Mouse (Mus musculus) stomach, postnatal 0 days (tissue): ENCODE data around the gene Nrp1. TPM values are rescaled to one million over a fixed set of nuclear protein-coding genes. Genes with fewer than 3 reads are reported as not detected.

ENCODE experiments used
- ATAC-seq: fragments of 200-750 bp; cut with Nextera tagmentation; 2 replicates; pipeline ENCODE4 v1.8.0; 2017; ENCODE audit not compliant: low FRiP score, low TSS enrichment
- DNase-seq: peaks from one replicate; pipeline ENCODE4 v3.0.0-alpha.2; 2016; ENCODE audit warnings: low spot score
- H3K27ac ChIP-seq: fragments of 300-500 bp; sonication (generic); replicated peaks from 2 replicates; pipeline ENCODE4 v1.5.1; 2014; ENCODE audit warnings: mild to moderate bottlenecking, control low read depth
- H3K27me3 ChIP-seq: fragments of 300-500 bp; sonication (generic); 2 replicates; pipeline ENCODE4 v1.6.1; 2014; ENCODE audit warnings: low read length; ENCODE audit not compliant: control insufficient read depth, insufficient read depth
- H3K36me3 ChIP-seq: fragments of 300-500 bp; sonication (generic); 2 replicates; pipeline ENCODE4 v1.6.1; 2014; ENCODE audit warnings: low read length, mixed read lengths; ENCODE audit not compliant: control insufficient read depth, insufficient read depth
- H3K4me1 ChIP-seq: fragments of 300-500 bp; sonication (generic); replicated peaks from 2 replicates; pipeline ENCODE4 v1.6.1; 2014; ENCODE audit warnings: antibody characterized with exemption; ENCODE audit not compliant: control insufficient read depth, insufficient read depth
- H3K4me2 ChIP-seq: fragments of 300-500 bp; sonication (generic); replicated peaks from 2 replicates; pipeline ENCODE4 v1.6.1; 2014; ENCODE audit warnings: low read depth, mild to moderate bottlenecking, control low read depth, moderate library complexity
- H3K4me3 ChIP-seq: fragments of 300-500 bp; sonication (generic); 2 replicates; pipeline ENCODE4 v1.5.1; 2014; ENCODE audit warnings: low read depth, low read length, control low read depth
- H3K9ac ChIP-seq: fragments of 300-500 bp; sonication (generic); 2 replicates; pipeline ENCODE4 v1.6.1; 2014; ENCODE audit warnings: mild to moderate bottlenecking, low read length, control low read depth, mixed read lengths
- H3K9me3 ChIP-seq: fragments of 300-500 bp; sonication (generic); 2 replicates; pipeline ENCODE4 v1.6.1; 2016; ENCODE audit warnings: low read length; ENCODE audit not compliant: control insufficient read depth
- CTCF ChIP-seq: IDR thresholded peaks from 2 replicates; pipeline ENCODE4 v1.5.1; 2016; ENCODE audit warnings: antibody characterized with exemption, low read depth, mild to moderate bottlenecking, moderate library complexity
- EP300 ChIP-seq: optimal IDR thresholded peaks from 2 replicates; pipeline ENCODE3; 2016; ENCODE audit warnings: antibody characterized with exemption
- WGBS: fragments of 180-500 bp; shearing (Covaris S2); extraction: QIAGEN DNeasy Blood & Tissue Kit; methylation state at CpG from one replicate; pipeline ENCODE4 v1.1.7; 2014; 5-methylcytosine and 5-hydroxymethylcytosine counted together
- polyA plus RNA-seq: library from polyadenylated mRNA; unstranded; fragments of >200 nt; fragmentation: Nextera tagmentation; extraction: Ambion mirVana; gene quantifications from 2 replicates; pipeline ENCODE4 v1.2.1, GENCODE M21; 2015

Nrp1 gene
- polyA plus RNA-seq, 1 experiment from 2014 or later: 16.9 TPM

DNA sequence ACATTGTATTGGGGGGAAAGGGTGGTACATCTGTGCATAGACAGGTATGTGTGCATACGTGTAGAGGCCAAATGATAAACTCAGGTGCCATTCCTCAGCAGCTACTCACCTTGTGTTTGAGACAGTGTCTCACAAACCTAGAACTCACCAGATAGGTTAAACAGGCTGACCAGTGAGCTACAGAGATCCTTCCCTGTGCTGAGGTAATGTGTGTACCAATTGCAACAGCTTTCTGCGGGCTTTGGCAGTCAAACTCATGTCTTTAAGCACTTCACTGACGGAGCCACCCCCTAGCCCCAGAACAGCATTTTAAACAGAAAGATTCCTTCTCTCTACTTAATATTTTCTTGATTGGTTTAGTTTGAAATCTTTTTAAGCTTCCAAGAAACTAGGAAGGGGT lies 88.2 kb downstream of the Nrp1 start:
- H3K27me3 ChIP-seq: no peaks in the 10 kb centered on the region
- H3K4me2 ChIP-seq: no peak overlapping the region
- 74% methylated on average over 3 of the region's 3 CpGs for WGBS
- H3K27ac ChIP-seq: no peak overlapping the region
- H3K9me3 ChIP-seq: no peaks in the 10 kb centered on the region
- no peak for DNase-seq
- no peak overlapping the region for H3K9ac ChIP-seq
- H3K4me3 ChIP-seq: no peak overlapping the region
- TF ChIP-seq EP300: no peak
- TF ChIP-seq CTCF: no peak
- H3K4me1 ChIP-seq: peaks cover 4% of the 10 kb centered on the region; the same call in 1 of the 2 replicates
- H3K36me3 ChIP-seq: no peaks in the 10 kb centered on the region
- ATAC-seq: no peak

DNA sequence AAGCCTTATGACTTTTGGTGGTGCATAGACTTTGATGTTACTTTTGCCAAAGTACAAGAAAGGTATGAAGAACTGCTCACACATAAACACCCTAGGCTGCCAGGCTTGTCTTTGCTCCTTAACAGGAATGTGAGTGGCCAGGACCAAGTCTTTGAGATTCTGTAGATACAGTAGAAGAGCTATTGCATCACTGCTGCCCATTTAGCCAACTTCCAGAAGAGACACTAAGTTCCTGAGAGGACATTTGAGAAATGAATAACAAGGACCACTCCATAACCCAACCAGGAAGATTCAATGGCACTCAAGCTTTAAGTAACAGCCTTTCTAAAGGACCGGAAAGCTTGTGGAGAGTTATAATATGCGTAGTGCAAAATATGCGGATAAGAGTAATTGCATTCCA lies 88.9 kb downstream of the Nrp1 start:
- Histone ChIP-seq H3K36me3 (no peaks in the 10 kb centered on the region), H3K27ac (no peak overlapping the region), H3K9ac (no peak overlapping the region), H3K4me1 (peaks cover 4% of the 10 kb centered on the region; the same call in 1 of the 2 replicates), H3K4me2 (no peak overlapping the region), H3K27me3 (no peaks in the 10 kb centered on the region), H3K9me3 (no peaks in the 10 kb centered on the region), H3K4me3 (no peak overlapping the region)
- no peak for ATAC-seq
- 86% methylated on average over 3 of the region's 3 CpGs for WGBS
- DNase-seq: no peak
- TF ChIP-seq EP300 (no peak), CTCF (no peak)

DNA sequence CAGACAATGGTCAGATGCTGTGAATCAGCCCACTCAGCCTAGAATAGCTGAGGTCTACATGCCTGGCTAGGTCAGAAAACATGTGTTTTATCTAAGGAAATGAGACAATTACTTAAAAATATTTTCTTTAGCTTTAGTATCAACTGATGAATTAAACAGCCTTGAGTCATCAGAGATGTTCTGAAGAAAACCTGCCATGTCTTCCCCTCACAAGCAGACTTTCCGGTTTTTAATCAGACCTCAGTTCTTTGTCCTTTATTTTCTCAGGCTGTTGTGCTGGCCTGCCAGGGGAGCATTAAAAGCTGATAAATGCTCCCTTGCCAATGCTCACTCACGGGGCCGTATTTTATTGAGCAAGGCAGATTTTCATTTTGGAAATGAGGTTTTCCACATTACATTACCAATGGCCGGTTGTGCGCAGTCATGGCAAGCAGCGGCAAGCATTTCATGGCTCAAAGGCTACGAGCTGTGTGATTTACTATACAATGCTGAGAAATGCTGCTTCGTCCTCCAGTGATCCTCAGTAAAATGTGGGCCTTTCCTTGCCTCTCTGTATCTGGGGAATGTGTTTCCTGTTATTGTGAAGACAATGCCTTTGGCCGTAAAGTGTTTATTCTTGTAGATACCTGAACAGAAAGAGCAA lies 92.1 kb downstream of the Nrp1 start:
- DNase-seq (no peak), ATAC-seq (no peak)
- H3K27me3 ChIP-seq: no peaks in the 10 kb centered on the region
- no peak for TF ChIP-seq EP300
- TF ChIP-seq CTCF: no peak
- 56% methylated on average over 9 of the region's 9 CpGs for WGBS
- no peak overlapping the region; the same call in 1 of the 2 replicates for H3K27ac ChIP-seq
- H3K4me2 ChIP-seq: no peak overlapping the region
- H3K9ac ChIP-seq: no peak overlapping the region
- peaks cover 4% of the 10 kb centered on the region; the same call in 1 of the 2 replicates for H3K4me1 ChIP-seq
- H3K9me3 ChIP-seq: no peaks in the 10 kb centered on the region
- H3K36me3 ChIP-seq: no peaks in the 10 kb centered on the region
- no peak overlapping the region for H3K4me3 ChIP-seq

DNA sequence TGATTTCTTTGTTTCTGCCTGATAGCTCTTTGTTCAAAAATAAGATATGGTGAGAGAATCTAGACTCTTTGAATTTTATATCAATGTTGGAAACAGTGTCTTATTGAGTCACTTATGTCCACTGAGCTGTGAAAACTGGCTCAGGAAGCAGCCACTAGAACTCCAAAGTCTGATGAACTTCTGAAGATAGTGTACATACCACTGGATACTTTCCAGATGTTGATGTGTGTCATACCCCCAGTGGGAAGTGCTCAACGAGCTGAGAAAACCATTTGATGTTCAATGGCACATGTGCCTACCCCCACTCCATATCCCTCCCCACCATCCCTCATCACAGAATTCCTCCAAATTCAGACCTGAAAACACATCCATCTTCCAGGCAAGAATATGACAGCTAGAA lies 92.7 kb downstream of the Nrp1 start:
- Histone ChIP-seq H3K9ac (no peak overlapping the region), H3K4me3 (no peak overlapping the region), H3K4me2 (no peak overlapping the region), H3K9me3 (no peaks in the 10 kb centered on the region), H3K27me3 (no peaks in the 10 kb centered on the region), H3K4me1 (peaks cover 4% of the 10 kb centered on the region; the same call in 1 of the 2 replicates), H3K27ac (no peak overlapping the region; the same call in 1 of the 2 replicates), H3K36me3 (no peaks in the 10 kb centered on the region)
- no peak for DNase-seq
- ATAC-seq: no peak
- TF ChIP-seq EP300: no peak
- TF ChIP-seq CTCF: no peak
- WGBS: 26% methylated on average over 1 of the region's 1 CpGs

DNA sequence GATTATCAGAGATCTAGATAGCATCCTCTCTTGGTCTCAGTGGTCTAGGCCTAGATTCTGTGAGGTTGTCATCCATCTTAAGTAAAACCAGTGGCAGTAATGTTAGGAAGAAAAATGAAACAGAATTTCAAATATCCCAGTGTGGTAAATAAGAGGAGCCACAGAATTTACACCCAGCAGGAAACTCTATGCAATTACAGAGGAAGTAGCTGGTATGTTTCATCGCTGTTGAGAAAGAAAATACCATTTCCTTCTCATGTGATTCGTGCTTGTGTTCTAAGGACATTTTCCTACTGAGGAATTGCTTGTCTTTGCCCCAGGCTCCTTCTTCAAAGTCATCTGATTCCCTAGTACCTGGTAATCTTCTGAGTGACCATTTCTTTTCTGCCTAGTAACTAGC lies 95.1 kb downstream of the Nrp1 start:
- Histone ChIP-seq H3K9ac (no peak overlapping the region), H3K27ac (no peak overlapping the region), H3K9me3 (no peaks in the 10 kb centered on the region), H3K36me3 (no peaks in the 10 kb centered on the region), H3K4me1 (peaks cover 4% of the 10 kb centered on the region; the same call in 1 of the 2 replicates), H3K4me3 (no peak overlapping the region), H3K4me2 (no peak overlapping the region), H3K27me3 (no peaks in the 10 kb centered on the region)
- WGBS: 60% methylated on average over 2 of the region's 2 CpGs
- no peak for DNase-seq
- TF ChIP-seq EP300: no peak
- TF ChIP-seq CTCF: no peak
- ATAC-seq: no peak

DNA sequence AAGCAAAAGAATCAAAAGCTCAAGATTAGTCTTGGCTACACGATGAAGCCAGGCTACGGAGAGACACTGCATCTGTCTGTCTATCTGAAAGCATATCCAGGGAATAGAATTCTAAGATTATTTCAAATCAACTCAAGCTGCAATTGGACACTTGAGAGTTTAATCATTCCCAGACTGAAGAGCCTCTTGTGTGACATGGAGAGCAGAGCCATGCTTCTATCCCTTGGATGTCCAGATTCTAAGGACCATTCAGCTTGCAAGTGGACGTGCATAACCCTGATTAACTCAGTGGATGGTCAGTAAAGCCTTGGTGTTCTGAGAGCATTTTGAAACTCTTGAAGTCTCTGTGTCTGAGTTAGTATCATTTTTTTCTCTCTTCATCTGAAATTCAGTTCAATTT lies 95.6 kb downstream of the Nrp1 start:
- no peaks in the 10 kb centered on the region for H3K27me3 ChIP-seq
- DNase-seq (no peak), ATAC-seq (no peak)
- no peak for TF ChIP-seq CTCF
- TF ChIP-seq EP300: no peak
- no peak overlapping the region for H3K4me2 ChIP-seq
- no peaks in the 10 kb centered on the region for H3K36me3 ChIP-seq
- H3K4me3 ChIP-seq: no peak overlapping the region
- H3K4me1 ChIP-seq: peaks cover 4% of the 10 kb centered on the region; the same call in 1 of the 2 replicates
- H3K9ac ChIP-seq: no peak overlapping the region
- no peaks in the 10 kb centered on the region for H3K9me3 ChIP-seq
- no peak overlapping the region for H3K27ac ChIP-seq
- 89% methylated on average over 3 of the region's 3 CpGs for WGBS
